Mouse (Mus musculus) left cerebral cortex, postnatal 14 days (tissue): Measurements from ENCODE around the gene Aspn. TPM values are rescaled to one million over a fixed set of nuclear protein-coding genes. Genes with fewer than 3 reads are reported as not detected.
"Not testable (repeated sequence)": the region's sequence is repeated elsewhere in the genome, so short reads cannot be mapped to it uniquely, and the experiment has no call there.

Experiments used
- DNase-seq, 2 experiments: peaks; one replicate each; pipeline ENCODE4 v3.0.0; 2021 to 2022; ENCODE audit warnings: low spot score in 2 of 2, mixed read lengths in 1 of 2
- intact Hi-C: fragments of 180-260 bp; cut with DNase I; formaldehyde crosslinking; loops from one replicate; pipeline ENCODE4 v1.15.1; 2025
- total RNA-seq, 2 experiments: library from RNA; stranded (reverse); gene quantifications; 2 replicates each; pipeline ENCODE4 v1.2.3; 2021

Aspn gene
- total RNA-seq, 2 experiments from 2014 or later = 1.4 to 1.9 TPM

- intact Hi-C loops = no loop called here
Measured at GRCm38 (mm10) chr13:49581541-49582530, 37.6 kb downstream of the Aspn start, which contains the start of gene Omd. Gene Omd, plus strand, starts transcription at chr13:49582462.

GRCm38 (mm10) chr13:49583859-49584258 lies 39.6 kb downstream of the Aspn start:
- intact Hi-C loops = no loop called here
- DNase-seq = no peak

More at GRCm38 (mm10) chr13:49581541-49582530, 37.6 kb downstream of the Aspn start, which contains the start of gene Omd:
- DNase-seq = no peak

- intact Hi-C loops = no loop called here
- DNase-seq = no peak
Measured at GRCm38 (mm10) chr13:49584307-49585005, 40.2 kb downstream of the Aspn start.

- no peak for DNase-seq
- intact Hi-C loops = no loop called here
Measured at GRCm38 (mm10) chr13:49586062-49586461, 41.8 kb downstream of the Aspn start.

GRCm38 (mm10) chr13:49602541-49602940 lies 58.3 kb downstream of the Aspn start:
- intact Hi-C loops = not testable (repeated sequence)

GRCm38 (mm10) chr13:49603603-49604002 lies 59.4 kb downstream of the Aspn start:
- DNase-seq = no peak
- intact Hi-C loops = no loop called here

More at GRCm38 (mm10) chr13:49602541-49602940, 58.3 kb downstream of the Aspn start:
- DNase-seq = not testable (repeated sequence)

GRCm38 (mm10) chr13:49607714-49608113 lies 63.5 kb downstream of the Aspn start, which contains the start of gene Ogn:
Gene Ogn, plus strand, starts transcription at chr13:49608046.
- DNase-seq = no peak
- intact Hi-C loops = no loop called here

- intact Hi-C loops = no loop called here
Measured at GRCm38 (mm10) chr13:49608589-49609322, 64.5 kb downstream of the Aspn start.

GRCm38 (mm10) chr13:49617021-49617420 lies 72.8 kb downstream of the Aspn start:
- intact Hi-C loops = no loop called here
- DNase-seq = no peak

More at GRCm38 (mm10) chr13:49608589-49609322, 64.5 kb downstream of the Aspn start:
- DNase-seq = no peak

Other genes starting within 250 kb of the Aspn start
- 1 to 10 TPM; 6.7 to 7.0 TPM for gene Fgd3, start 224.1 kb upstream of the Aspn start, total RNA-seq
- gene Bicd2, start 202.9 kb upstream of the Aspn start, total RNA-seq = 10 to 100 TPM; 43.2 to 44.1 TPM
- gene Ippk, start 123.2 kb upstream of the Aspn start, total RNA-seq = 10 to 100 TPM; 12.8 to 14.2 TPM
- 1 to 10 TPM; 1.3 to 2.4 TPM for gene Tes3-ps, start 51.1 kb upstream of the Aspn start, total RNA-seq
- 1 to 10 TPM; 2.0 to 2.4 TPM for gene Ecm2, start 39.6 kb upstream of the Aspn start, total RNA-seq
- 1 to 10 TPM; 1.5 to 1.9 TPM for gene Omd, start 38.0 kb downstream of the Aspn start, total RNA-seq
- 1 to 10 TPM; 5.4 to 7.3 TPM for gene Ogn, start 63.6 kb downstream of the Aspn start, total RNA-seq
- 1 to 10 TPM in 1 of 2 experiments, under 1 TPM in 1; 0.92 to 1.5 TPM for gene Cenpp, start 108.3 kb downstream of the Aspn start, total RNA-seq
- gene Nol8, start 108.6 kb downstream of the Aspn start, total RNA-seq = 10 to 100 TPM; 21.3 to 24.7 TPM
- 10 to 100 TPM; 68.0 to 72.7 TPM for gene Iars, start 137.7 kb downstream of the Aspn start, total RNA-seq